Comparison of ENCODE assay signal across 16 mouse cellular contexts in genomic region chr16:94628976-94629729, GRCm38 (mm10). TPM values are rescaled to one million over a fixed set of nuclear protein-coding genes. Genes with fewer than 3 reads are reported as not detected.
A peak's percentile ranks its signal among the peaks of the same experiment; 100 is the strongest.
DNase-seq lines count a peak whose midpoint lies in the region; ATAC-seq and TF ChIP-seq lines count a peak whose summit lies in the region.
"Had no signal": no experiment of that assay in that cellular context is flagged by ENCODE, and none has a peak within 500 bp of the region (broad histone marks: within the 10 kb centered on the region; RNA-seq: fewer than 3 reads in every experiment).

No protein-coding gene starts in this region.

- no peaks in the 10 kb centered on the region for H3K27me3 ChIP-seq in liver, embryonic 12.5 days (replicated peaks)
- no peaks in the 10 kb centered on the region for H3K27me3 ChIP-seq in liver, embryonic 11.5 days (replicated peaks; ENCODE audit: control insufficient read depth, insufficient read depth, low read length)
- H3K27me3 ChIP-seq in intestine, postnatal 0 days (replicated peaks; ENCODE audit: control insufficient read depth, insufficient read depth, low read length), result no peaks in the 10 kb centered on the region
- no peaks in the 10 kb centered on the region for H3K27me3 ChIP-seq in stomach, embryonic 15.5 days (replicated peaks)
- H3K27me3 ChIP-seq: neural tube, embryonic 15.5 days had no signal

- ATAC-seq in liver, embryonic 12.5 days, result no peak
- ATAC-seq in liver, embryonic 11.5 days (replicated peaks; ENCODE audit: low FRiP score), result no peak
- ATAC-seq in intestine, postnatal 0 days, result peak; percentile 19; the same call in 1 of the 2 replicates
- no peak for ATAC-seq in stomach, embryonic 15.5 days (ENCODE audit: insufficient read depth, low FRiP score, low read depth)
- ATAC-seq: forebrain, postnatal 0 days; hindbrain, embryonic 16.5 days had no signal

- 0 out of 2 replicates have a peak, but pooled peaks cover 9% of the 10 kb centered on the region for H3K36me3 ChIP-seq in liver, embryonic 12.5 days
- H3K36me3 ChIP-seq in liver, embryonic 11.5 days (ENCODE audit: control insufficient read depth, insufficient read depth, low read length), result no peaks in the 10 kb centered on the region
- H3K36me3 ChIP-seq in intestine, postnatal 0 days (ENCODE audit: control insufficient read depth, insufficient read depth), result no peaks in the 10 kb centered on the region
- no peaks in the 10 kb centered on the region for H3K36me3 ChIP-seq in stomach, embryonic 15.5 days
- H3K36me3 ChIP-seq: neural tube, embryonic 15.5 days had no signal

- WGBS in liver, embryonic 12.5 days (ENCODE audit: insufficient replicate concordance), result 55% methylated on average over 9 of the region's 9 CpGs
- WGBS in liver, embryonic 11.5 days, result 62% methylated on average over 9 of the region's 9 CpGs
- WGBS in intestine, postnatal 0 days, result 30% methylated on average over 9 of the region's 9 CpGs
- WGBS in stomach, embryonic 15.5 days, result 61% methylated on average over 9 of the region's 9 CpGs

- peaks cover 71% of the 10 kb centered on the region for H3K4me1 ChIP-seq in liver, embryonic 12.5 days
- H3K4me1 ChIP-seq in liver, embryonic 11.5 days (replicated peaks; ENCODE audit: control insufficient read depth, insufficient read depth, low read length), result peaks cover 36% of the 10 kb centered on the region
- H3K4me1 ChIP-seq in intestine, postnatal 0 days (replicated peaks; ENCODE audit: control insufficient read depth, insufficient read depth, low read length), result peaks cover 3% of the 10 kb centered on the region; the same call in 1 of the 2 replicates
- H3K4me1 ChIP-seq in stomach, embryonic 15.5 days, result 0 out of 2 replicates have a peak, but pooled peaks cover 6% of the 10 kb centered on the region

- peak overlapping the region; percentile 7 for H3K4me2 ChIP-seq in liver, embryonic 12.5 days
- H3K4me2 ChIP-seq in liver, embryonic 11.5 days, result no peak overlapping the region
- peak overlapping the region; percentile 52 for H3K4me2 ChIP-seq in intestine, postnatal 0 days (replicated peaks; ENCODE audit: low read depth)
- H3K4me2 ChIP-seq in stomach, embryonic 15.5 days, result peak overlapping the region; percentile 35; the same call in 1 of the 2 replicates
- H3K4me2 ChIP-seq: neural tube, embryonic 15.5 days had no signal

- DNase-seq in heart, adult 11 months, result peak; percentile 56
- DNase-seq in heart, postnatal 14 days, result no peak
- no peak for DNase-seq in liver, embryonic 11.5 days (ENCODE audit: low spot score)
- DNase-seq in thymus, postnatal 14 days, result no peak
- no peak for DNase-seq in layer of hippocampus, postnatal 36 days
- DNase-seq: cerebellum, adult 2 months; forebrain, postnatal 0 days; gastrocnemius, postnatal 25 days; layer of hippocampus, adult 9-11 months; left cerebral cortex, postnatal 4 days; right cerebral cortex, adult 18-20 months had no signal

- intact Hi-C loops in heart, postnatal 14 days (cut with DNase I), result no loop called here

- TF ChIP-seq CTCF in intestine, postnatal 0 days (IDR thresholded peaks at IDR 0.05; ENCODE audit: low read depth), result no peak

- H3K4me3 ChIP-seq in liver, embryonic 12.5 days, result no peak overlapping the region
- no peak overlapping the region for H3K4me3 ChIP-seq in liver, embryonic 11.5 days (ENCODE audit: low read depth, low read length)
- no peak overlapping the region for H3K4me3 ChIP-seq in intestine, postnatal 0 days (ENCODE audit: low read depth, low read length)
- no peak overlapping the region for H3K4me3 ChIP-seq in stomach, embryonic 15.5 days (replicated peaks)
- H3K4me3 ChIP-seq: neural tube, embryonic 15.5 days had no signal

- H3K9ac ChIP-seq in liver, embryonic 12.5 days, result no peak overlapping the region
- H3K9ac ChIP-seq in liver, embryonic 11.5 days (ENCODE audit: low read depth, low read length), result no peak overlapping the region
- H3K9ac ChIP-seq in intestine, postnatal 0 days (ENCODE audit: low read depth, low read length), result no peak overlapping the region
- H3K9ac ChIP-seq in stomach, embryonic 15.5 days, result no peak overlapping the region
- H3K9ac ChIP-seq: forebrain, postnatal 0 days; neural tube, embryonic 15.5 days had no signal

- H3K9me3 ChIP-seq in liver, embryonic 12.5 days (replicated peaks), result no peaks in the 10 kb centered on the region
- H3K9me3 ChIP-seq in liver, embryonic 11.5 days (ENCODE audit: control insufficient read depth, low read length), result no peaks in the 10 kb centered on the region
- H3K9me3 ChIP-seq in intestine, postnatal 0 days (ENCODE audit: control insufficient read depth), result no peaks in the 10 kb centered on the region
- H3K9me3 ChIP-seq in stomach, embryonic 15.5 days, result no peaks in the 10 kb centered on the region
- H3K9me3 ChIP-seq: neural tube, embryonic 15.5 days had no signal

- H3K27ac ChIP-seq in liver, embryonic 12.5 days, result no peak overlapping the region
- no peak overlapping the region for H3K27ac ChIP-seq in liver, embryonic 11.5 days (ENCODE audit: low read depth, low read length)
- no peak overlapping the region for H3K27ac ChIP-seq in intestine, postnatal 0 days (ENCODE audit: low read depth, low read length)
- peak overlapping the region; percentile 35; the same call in 1 of the 2 replicates for H3K27ac ChIP-seq in stomach, embryonic 15.5 days
- H3K27ac ChIP-seq: neural tube, embryonic 15.5 days had no signal

RNA-seq across cellular contexts. Expression of gene Dyrk1a, which starts 59.3 kb away (rescaled TPM):
- total RNA-seq in heart, postnatal 14 days (2021), result 10 to 100 TPM; 68.6 to 69.6 TPM
- polyA plus RNA-seq in liver, embryonic 12.5 days (2016; fragmentation: Nextera tagmentation; extraction: Ambion mirVana), result 4.8 and 4.9 TPM in 2 replicates
- 9.0 TPM in 2 replicates for polyA plus RNA-seq in liver, embryonic 11.5 days (2014; fragmentation: Nextera tagmentation; extraction: Ambion mirVana)
- polyA plus RNA-seq in intestine, postnatal 0 days (2015; fragmentation: Nextera tagmentation; extraction: Ambion mirVana), result 8.0 and 8.3 TPM in 2 replicates
- polyA plus RNA-seq in stomach, embryonic 15.5 days (2015; fragmentation: Nextera tagmentation; extraction: Ambion mirVana), result 8.0 and 9.5 TPM in 2 replicates
- 10 to 100 TPM; 82.8 to 88.3 TPM for total RNA-seq in layer of hippocampus, postnatal 36 days (2021)
